Mouse (Mus musculus) adrenal gland, postnatal 10 days (tissue): ENCODE results near the gene Igdcc3. TPM values are rescaled to one million over a fixed set of nuclear protein-coding genes. Genes with fewer than 3 reads are reported as not detected.

ENCODE experiments used
- DNase-seq: peaks from one replicate; pipeline ENCODE4 v3.0.0; 2021; ENCODE audit warnings: mixed read lengths
- total RNA-seq, 2 experiments: library from RNA; stranded (reverse); gene quantifications; 2 replicates each; pipeline ENCODE4 v1.2.3; 2021

The Igdcc3 gene
- total RNA-seq, 2 experiments from 2014 or later = 1.2 to 1.7 TPM

- DNase-seq = no peak
Observed at GRCm38 (mm10) chr9:65140491-65140890, 498 bp upstream of the Igdcc3 start.

DNA sequence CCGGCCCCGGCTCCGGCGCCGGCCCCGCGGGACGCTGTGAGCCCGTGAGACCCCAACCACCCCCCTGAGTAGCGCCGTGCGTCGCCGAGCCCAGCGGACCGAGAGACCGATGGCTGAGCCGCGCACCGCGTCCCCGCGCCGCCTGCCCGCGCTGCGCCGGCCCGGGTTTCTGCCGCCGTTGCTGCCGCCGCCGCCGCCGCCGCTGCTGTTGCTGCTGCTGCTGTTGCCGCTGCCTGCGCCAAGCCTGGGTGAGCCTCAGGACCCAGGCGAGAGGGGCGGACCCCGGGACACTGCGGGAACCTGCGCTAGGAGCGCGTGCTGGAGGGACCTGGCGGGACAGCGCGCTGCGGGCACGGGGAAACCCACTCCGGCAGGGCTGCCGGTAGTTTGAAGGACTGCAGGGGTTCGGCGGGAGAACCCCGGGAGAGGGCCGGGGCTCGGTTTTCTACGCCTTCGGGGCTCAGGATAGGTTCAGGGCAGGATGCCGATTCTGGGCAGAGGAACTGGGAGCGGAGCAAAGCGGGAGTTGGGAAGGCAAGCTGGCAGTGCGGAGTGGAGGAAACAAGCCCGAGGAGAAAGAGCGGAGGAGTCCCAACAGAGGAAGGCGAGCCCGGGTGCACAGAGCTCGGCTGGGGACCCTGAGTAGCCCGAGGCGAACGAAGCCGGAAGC lies 452 bp downstream of the Igdcc3 start:
- DNase-seq = peak; percentile 75

DNA sequence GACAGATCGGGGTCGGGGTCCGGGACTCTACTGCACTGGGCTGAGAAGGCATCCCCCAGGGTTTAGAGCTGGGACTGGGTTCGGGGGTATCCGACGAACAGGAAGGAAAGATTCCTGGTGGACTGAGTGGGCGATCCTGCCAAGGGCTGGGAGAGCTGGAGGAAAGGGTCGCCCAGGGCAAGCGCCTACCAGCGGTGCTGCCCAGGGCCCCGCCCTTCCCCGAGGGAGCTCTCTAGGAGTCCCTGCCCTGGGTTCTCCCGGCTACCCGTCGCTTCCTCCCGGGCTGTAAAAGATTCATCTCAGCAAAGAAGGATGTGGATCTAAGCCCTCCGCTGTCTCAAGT lies 958 bp downstream of the Igdcc3 start:
- peak; percentile 68 for DNase-seq

DNA sequence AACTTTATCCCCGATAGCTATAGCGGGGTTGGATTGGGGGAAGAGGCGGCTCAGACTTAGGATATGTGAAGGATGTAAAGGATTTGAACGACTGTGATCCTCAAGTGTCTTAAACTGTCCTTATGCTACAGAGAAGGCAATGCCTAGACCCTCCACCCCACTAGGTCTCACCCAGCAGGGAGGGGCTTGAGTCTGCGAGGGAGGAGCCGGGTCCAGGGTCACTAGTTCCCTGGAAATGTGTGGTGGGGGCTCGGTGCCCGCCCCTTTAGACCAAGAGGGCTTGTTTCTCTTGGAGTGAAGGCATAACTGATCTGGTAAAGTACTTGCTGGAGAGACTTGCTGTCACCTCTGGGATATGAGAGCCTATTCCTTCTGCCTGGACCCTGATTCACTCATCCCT lies 1.4 kb downstream of the Igdcc3 start:
- no peak for DNase-seq

GRCm38 (mm10) chr9:65146001-65146400 lies 5.0 kb downstream of the Igdcc3 start:
- no peak for DNase-seq

GRCm38 (mm10) chr9:65148507-65148906 lies 7.5 kb downstream of the Igdcc3 start:
- no peak for DNase-seq

DNA sequence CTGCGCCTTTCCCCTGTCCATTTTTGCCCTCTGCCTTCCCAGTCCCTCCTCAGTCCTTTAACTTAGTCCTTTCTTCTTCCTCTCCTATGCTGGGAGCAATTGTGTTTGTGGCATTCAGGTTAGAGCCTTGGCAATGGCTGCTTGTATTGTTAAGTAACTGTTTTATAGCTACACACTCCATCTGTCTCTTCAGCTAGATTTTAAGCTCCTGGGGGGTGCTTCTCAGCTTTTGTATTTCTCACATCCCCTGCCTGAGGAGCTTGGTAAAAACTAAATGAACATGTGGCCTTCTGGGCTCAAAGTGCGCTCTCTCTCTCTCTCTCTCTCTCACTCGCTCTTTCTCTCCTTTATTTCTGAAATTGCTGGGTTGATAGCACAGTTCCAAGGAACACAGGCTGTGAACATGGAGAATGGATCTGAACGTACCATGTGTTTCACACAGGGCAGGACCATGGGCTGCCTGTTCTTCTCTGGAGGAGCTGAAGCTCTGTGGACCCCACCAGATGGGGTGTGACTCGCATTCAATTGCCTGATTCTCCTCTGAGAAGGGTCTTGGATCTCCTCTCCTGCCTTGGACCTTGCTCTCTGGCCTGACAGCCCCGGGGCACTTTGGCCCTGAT lies 11.8 kb downstream of the Igdcc3 start:
- DNase-seq = no peak

- DNase-seq = no peak
Observed at GRCm38 (mm10) chr9:65153331-65153711, 12.3 kb downstream of the Igdcc3 start.

DNA sequence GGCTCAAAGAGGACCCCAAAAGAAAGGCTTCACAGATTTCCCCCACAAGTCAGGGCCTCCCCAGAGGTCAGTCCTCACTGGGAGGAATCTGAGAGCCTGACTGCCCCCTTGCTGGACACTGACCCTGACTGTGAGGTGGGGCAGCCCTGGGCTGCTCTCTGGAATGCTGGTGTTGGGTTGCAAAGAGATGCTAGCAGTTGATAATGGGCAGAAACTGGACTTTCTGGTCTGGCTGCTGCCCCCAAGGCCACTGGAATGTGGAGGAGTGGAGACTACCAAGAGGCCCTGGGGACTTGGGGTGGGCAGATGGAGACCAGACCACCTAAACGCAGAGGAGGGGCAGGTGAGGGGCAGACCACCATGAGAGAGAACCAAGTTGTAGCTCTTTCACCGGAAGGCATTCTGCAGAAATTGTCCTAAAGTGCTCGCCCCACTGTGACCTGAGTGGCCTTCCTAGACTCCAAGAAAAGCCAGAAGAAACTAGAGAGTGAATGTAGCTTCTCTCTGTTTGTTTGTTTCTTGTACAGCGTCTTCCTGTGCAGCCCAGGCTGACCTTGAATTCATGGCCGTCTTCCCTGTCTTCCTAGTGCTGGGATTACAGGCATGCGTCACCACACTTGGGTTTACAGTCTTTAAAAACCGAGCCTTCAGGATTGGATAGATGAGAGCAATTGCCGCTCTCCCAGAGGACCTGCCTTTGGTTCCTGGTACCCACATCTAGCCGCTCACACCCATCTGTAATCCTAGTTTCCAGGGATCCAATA lies 13.9 kb downstream of the Igdcc3 start:
- no peak for DNase-seq

DNA sequence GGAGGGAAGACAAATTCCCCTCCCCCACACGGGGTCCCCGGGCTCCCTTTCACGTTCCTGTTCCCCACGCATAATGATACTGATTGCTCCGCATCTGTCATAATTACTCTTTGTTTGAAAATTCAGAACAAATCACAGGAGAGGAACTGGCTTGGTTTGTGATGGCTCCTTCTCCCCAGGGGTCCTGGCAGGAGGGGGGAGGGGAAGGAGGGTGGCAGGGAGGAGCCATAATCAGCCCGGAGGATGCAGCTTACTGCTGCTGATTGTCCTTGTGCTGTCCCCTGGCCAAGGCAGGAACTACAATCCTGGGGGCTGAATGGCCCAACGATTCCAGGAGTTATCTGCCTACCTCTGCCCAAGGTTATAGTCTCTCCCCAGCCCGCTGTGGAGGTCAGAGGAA lies 15.6 kb downstream of the Igdcc3 start:
- DNase-seq = no peak

DNA sequence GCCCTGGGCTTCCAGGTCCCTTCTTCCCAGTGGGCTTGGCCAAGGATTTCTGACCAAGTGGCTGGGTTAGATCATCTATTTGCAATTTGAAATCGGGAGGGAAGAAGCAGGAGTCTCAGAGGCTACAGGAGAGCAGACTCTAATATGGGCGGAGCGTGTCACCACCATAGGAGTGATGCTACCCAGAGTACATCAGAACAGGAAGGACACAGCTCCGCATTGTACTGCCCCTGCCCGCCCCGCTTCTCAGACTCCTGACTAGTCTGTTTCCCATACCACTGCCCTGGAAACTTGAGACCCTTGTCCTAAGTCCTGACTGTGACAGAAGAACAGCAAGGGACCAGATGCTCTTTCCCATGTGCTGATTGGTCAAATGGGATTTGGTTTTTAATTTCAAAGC lies 16.6 kb downstream of the Igdcc3 start:
- no peak for DNase-seq

- DNase-seq = no peak
Observed at GRCm38 (mm10) chr9:65161188-65161587, 20.2 kb downstream of the Igdcc3 start.

GRCm38 (mm10) chr9:65161881-65162280 lies 20.9 kb downstream of the Igdcc3 start:
- DNase-seq = no peak

DNA sequence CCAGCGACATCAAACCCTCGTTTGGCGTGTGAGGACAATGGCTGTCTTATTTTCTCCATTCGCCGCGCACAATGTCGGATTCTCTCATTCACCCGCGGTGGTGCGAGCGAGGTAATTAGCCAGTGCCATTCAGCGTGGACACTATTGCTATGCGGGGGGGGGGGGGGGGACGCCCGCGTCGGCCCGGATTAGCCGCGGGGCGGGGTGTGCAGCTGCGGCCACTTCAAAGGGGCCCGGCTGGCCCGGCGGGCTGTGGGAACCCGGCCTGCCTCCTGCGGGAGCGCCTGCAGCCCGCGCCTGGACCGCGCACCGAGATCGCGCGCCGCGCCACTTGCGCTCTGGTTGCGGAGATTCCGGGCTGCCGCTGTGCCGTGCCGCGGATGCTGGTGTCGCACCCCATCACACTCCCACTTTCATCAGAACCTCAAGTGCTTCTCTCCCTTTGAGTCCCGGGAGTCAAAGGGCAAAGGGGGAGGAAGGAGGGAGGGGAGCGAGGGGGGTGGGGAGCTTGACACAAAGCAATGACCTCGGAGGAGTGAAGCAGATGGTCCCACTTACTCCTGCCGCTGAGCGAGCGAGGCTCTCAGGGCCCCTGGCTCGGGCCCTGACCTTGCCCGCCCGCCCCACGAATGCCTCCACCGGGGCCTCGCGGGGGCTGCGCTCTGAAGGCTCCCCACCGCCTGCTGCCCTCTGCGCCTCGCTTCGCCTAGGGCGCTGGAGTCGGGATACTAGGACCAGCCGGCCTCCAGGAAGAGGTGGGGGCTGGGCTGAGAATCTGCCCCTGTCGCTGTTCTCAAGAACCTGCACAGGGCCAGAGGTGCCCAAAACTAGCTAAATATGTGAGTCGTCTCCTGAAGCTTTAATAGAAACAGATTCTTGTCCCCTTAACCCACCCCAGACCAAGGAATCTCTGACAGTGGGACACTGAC lies 22.0 kb downstream of the Igdcc3 start:
- peak; percentile 50 for DNase-seq

- no peak for DNase-seq
Observed at GRCm38 (mm10) chr9:65164870-65165269, 23.9 kb downstream of the Igdcc3 start.

DNA sequence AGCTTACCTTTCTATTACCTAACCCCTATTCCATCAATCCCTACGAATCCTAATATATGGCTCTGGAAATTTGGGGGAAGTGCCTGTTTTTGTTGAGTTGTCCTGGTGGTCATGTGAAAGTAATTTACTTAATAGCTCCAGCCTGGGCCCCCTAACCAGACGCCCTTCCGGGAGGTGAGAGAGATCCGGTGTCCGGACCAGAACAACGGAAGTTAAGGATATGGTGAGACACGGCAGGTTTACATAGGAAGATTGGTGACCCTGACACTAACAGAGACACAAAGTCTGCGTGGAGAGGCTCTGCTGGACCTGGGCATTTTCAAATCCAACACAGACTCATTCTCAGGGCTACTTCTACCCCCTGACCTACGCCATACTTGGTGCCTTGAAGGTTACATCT lies 25.4 kb downstream of the Igdcc3 start:
- DNase-seq = no peak

- no peak for DNase-seq
Observed at GRCm38 (mm10) chr9:65168534-65168933, 27.5 kb downstream of the Igdcc3 start.

- DNase-seq = no peak
Observed at GRCm38 (mm10) chr9:65168952-65169351, 28.0 kb downstream of the Igdcc3 start.

GRCm38 (mm10) chr9:65172654-65173053 lies 31.7 kb downstream of the Igdcc3 start:
- DNase-seq = no peak

GRCm38 (mm10) chr9:65175234-65175938 lies 34.4 kb downstream of the Igdcc3 start:
- DNase-seq = no peak

DNA sequence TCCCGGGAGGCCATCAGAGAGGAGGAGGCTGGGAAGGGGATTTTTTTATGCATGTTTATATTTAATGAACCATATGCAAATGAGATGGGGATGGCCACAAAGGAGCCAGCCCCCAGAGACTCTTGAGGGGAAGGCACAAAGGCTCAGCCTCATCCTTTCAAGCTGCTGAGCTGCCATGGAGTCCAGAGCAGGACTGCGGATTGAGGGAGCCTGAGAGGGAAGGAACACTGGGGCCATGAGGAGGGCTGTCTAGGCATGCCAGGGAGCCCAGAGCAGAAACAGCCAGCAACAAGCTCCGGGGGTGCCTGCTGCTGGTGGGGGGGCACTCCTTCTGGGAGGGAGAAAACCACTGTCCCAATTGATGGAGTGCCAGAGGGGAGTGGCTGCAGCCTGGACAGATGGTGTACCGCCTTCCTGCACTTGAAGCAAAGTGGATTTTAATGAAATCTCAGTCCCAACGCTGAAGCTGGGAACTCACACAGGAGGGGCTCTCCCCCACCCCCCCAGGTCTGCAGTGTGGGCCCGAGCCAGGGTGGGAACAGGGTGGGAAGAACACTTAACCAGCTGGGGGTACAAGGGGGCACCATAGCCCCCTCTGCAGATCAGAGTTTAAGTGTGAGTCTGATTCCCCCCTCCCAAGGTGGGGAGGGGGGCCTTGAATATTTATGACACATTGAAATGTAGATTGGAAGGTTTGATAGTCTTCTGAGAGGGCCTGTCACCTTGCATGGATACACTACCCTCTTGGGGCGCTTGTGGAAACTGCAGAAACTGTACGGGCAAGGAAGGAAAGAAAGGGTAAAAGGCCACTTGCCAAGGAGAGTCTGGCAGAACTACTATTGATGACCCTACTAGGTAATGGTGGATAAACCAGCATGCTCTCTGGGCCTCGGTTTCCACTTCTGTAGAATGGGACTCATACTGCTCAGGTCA lies 35.2 kb downstream of the Igdcc3 start:
- DNase-seq = no peak
